Mouse (Mus musculus) E14TG2a.4 (cell line): Measurements from ENCODE around the gene Prrg2.

Experiments
- CTCF ChIP-seq: conservative IDR thresholded peaks from 2 replicates; pipeline ENCODE4 v1.5.1; 2014; ENCODE audit warnings: low read length
- NANOG ChIP-seq: IDR thresholded peaks from 2 replicates; pipeline ENCODE4 v1.6.1; 2014; ENCODE audit warnings: borderline replicate concordance, low read length, mixed read lengths
- POU5F1 ChIP-seq: IDR thresholded peaks from 2 replicates; pipeline ENCODE4 v1.6.1; 2014; ENCODE audit warnings: low read length, borderline replicate concordance

DNA sequence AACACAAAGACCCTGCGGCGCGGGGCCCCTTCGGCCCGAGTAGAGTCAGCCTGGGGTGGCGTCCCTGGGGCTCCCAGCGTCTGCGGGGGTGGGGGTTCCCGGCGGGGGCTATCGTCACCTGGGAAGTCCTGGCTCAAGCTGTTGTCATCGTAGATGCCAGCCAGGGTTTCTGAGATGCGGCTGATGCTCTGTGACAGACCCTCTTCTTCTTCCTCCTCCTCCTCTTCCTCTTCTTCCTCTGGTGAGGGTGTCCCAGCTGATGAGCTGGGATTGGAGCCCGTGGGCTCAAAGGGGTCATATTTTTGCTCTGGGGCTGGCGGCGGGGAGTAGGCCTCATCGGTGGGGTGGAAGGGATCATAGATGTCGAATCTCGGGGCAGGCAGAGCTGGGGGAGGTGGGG is 54.1 kb downstream of the Prrg2 start:
- TF ChIP-seq NANOG (no peak), CTCF (no peak), POU5F1 (no peak)
